Mouse (Mus musculus) heart, embryonic 14.5 days (tissue): ENCODE data around the gene Ipo5. TPM values are rescaled to one million over a fixed set of nuclear protein-coding genes. Genes with fewer than 3 reads are reported as not detected.

ENCODE experiments used
- ATAC-seq: fragments of 200-750 bp; cut with Nextera tagmentation; 2 replicates; pipeline ENCODE4 v1.8.0; 2017; ENCODE audit warnings: low read depth, moderate TSS enrichment; ENCODE audit not compliant: insufficient number of reproducible peaks, insufficient read depth, low FRiP score
- H3K27ac ChIP-seq, 2 experiments: fragments of 200-500 bp in 1 of 2; fragments of 300-500 bp in 1 of 2; sonication (generic) in 1 of 2; replicated peaks in 1 of 2; 2 replicates each; pipeline ENCODE4 v1.5.1; 2012 to 2014; ENCODE audit warnings: low read depth in 2 of 2, low read length in 2 of 2, control low read depth in 1 of 2, mild to moderate bottlenecking in 1 of 2, mixed read lengths in 1 of 2; ENCODE audit not compliant: control insufficient read depth in 1 of 2, insufficient read depth in 1 of 2
- H3K27me3 ChIP-seq: fragments of 300-500 bp; sonication (generic); 2 replicates; pipeline ENCODE4 v1.6.1; 2014; ENCODE audit warnings: mild to moderate bottlenecking, low read length, control low read depth; ENCODE audit not compliant: control insufficient read depth, insufficient read depth
- H3K36me3 ChIP-seq: fragments of 300-500 bp; sonication (generic); 2 replicates; pipeline ENCODE4 v1.6.1; 2014; ENCODE audit warnings: mild to moderate bottlenecking, control low read depth, low read length, mixed read lengths; ENCODE audit not compliant: control insufficient read depth, insufficient read depth
- H3K4me1 ChIP-seq, 2 experiments: fragments of 200-500 bp in 1 of 2; fragments of 300-500 bp in 1 of 2; sonication (generic) in 1 of 2; 2 replicates each; pipeline ENCODE4 v1.6.1; 2012 to 2014; ENCODE audit warnings: low read length in 2 of 2, control low read depth in 1 of 2, mixed read lengths in 1 of 2; ENCODE audit not compliant: control insufficient read depth in 2 of 2, insufficient read depth in 2 of 2
- H3K4me2 ChIP-seq: fragments of 300-500 bp; sonication (generic); 2 replicates; pipeline ENCODE4 v1.6.1; 2014; ENCODE audit warnings: mild to moderate bottlenecking, low read length
- H3K4me3 ChIP-seq, 2 experiments: fragments of 200-500 bp in 1 of 2; fragments of 300-500 bp in 1 of 2; sonication (generic) in 1 of 2; 2 replicates each; pipeline ENCODE4 v1.5.1; 2012 to 2014; ENCODE audit warnings: low read length in 2 of 2, mild to moderate bottlenecking in 2 of 2, control low read depth in 1 of 2, low read depth in 1 of 2, moderate library complexity in 1 of 2; ENCODE audit not compliant: control insufficient read depth in 1 of 2, insufficient read depth in 1 of 2
- H3K9ac ChIP-seq: fragments of 300-500 bp; sonication (generic); 2 replicates; pipeline ENCODE4 v1.6.1; 2014; ENCODE audit warnings: mild to moderate bottlenecking, low read length
- H3K9me3 ChIP-seq: fragments of 300-500 bp; sonication (generic); 2 replicates; pipeline ENCODE4 v1.6.1; 2016; ENCODE audit warnings: low read length, control low read depth; ENCODE audit not compliant: control insufficient read depth
- WGBS: fragments of 180-500 bp; shearing (Covaris S2); extraction: QIAGEN DNeasy Blood & Tissue Kit; methylation state at CpG from one replicate; pipeline ENCODE4 v1.1.7; 2014; 5-methylcytosine and 5-hydroxymethylcytosine counted together
- polyA plus RNA-seq: library from polyadenylated mRNA; unstranded; fragments of >200 nt; fragmentation: Nextera tagmentation; extraction: Ambion mirVana; gene quantifications from 2 replicates; pipeline ENCODE4 v1.2.1, GENCODE M21; 2014

Ipo5 gene
- polyA plus RNA-seq, 1 experiment from 2014 or later = 83.9 TPM

GRCm38 (mm10) chr14:120896613-120897012, 14.4 kb upstream of the Ipo5 start:
- H3K9ac ChIP-seq = no peak overlapping the region
- no peak overlapping the region for H3K27ac ChIP-seq
- no peaks in the 10 kb centered on the region for H3K36me3 ChIP-seq
- no peaks in the 10 kb centered on the region for H3K4me1 ChIP-seq
- no peak overlapping the region for H3K4me2 ChIP-seq
- no peaks in the 10 kb centered on the region for H3K27me3 ChIP-seq
- H3K4me3 ChIP-seq = no peak overlapping the region
- WGBS = 62% methylated on average over 11 of the region's 11 CpGs
- no peak for ATAC-seq
- no peaks in the 10 kb centered on the region for H3K9me3 ChIP-seq

DNA sequence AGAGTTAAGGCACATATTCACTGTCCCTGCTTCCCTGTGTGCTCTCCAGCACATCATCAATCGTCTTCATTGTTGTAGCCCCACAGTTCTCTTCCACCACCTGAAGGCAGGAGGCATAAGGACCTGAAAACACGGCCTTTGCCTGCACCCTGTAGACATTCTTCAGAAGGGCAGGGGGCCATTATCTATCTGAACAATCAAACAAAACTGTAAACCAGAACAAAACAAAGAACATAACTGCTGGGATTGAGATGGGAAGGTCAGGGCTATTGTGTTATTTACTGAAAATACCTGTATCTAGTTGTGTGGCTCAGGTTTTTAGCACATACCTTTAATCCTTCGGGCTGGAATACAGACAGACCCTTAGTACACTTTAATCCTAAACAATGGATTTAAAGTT, 12.1 kb upstream of the Ipo5 start:
- Histone ChIP-seq H3K9me3 (no peaks in the 10 kb centered on the region), H3K4me3 (no peak overlapping the region), H3K36me3 (no peaks in the 10 kb centered on the region), H3K9ac (no peak overlapping the region), H3K27ac (no peak overlapping the region), H3K27me3 (no peaks in the 10 kb centered on the region), H3K4me1 (no peaks in the 10 kb centered on the region), H3K4me2 (no peak overlapping the region)
- WGBS = 83% methylated on average over 3 of the region's 3 CpGs
- ATAC-seq = no peak

- Histone ChIP-seq H3K27ac (no peak overlapping the region), H3K27me3 (no peaks in the 10 kb centered on the region), H3K4me3 (no peak overlapping the region), H3K9ac (no peak overlapping the region), H3K9me3 (no peaks in the 10 kb centered on the region), H3K4me1 (peaks cover 2 to 12% of the 10 kb centered on the region in 2 experiments; a peak in 3 of 4 replicates), H3K36me3 (no peaks in the 10 kb centered on the region), H3K4me2 (no peak overlapping the region)
- 78% methylated on average over 3 of the region's 3 CpGs for WGBS
- ATAC-seq = no peak
Measured at GRCm38 (mm10) chr14:120909396-120909795, 1.6 kb upstream of the Ipo5 start.

- under 1% methylated on average over 17 of the region's 18 CpGs for WGBS
- peak overlapping the region; percentile 3 to 71; a peak in 2 of 4 replicates for H3K27ac ChIP-seq
- ATAC-seq = peak; percentile 61
Measured at GRCm38 (mm10) chr14:120910320-120910719, 704 bp upstream of the Ipo5 start.

DNA sequence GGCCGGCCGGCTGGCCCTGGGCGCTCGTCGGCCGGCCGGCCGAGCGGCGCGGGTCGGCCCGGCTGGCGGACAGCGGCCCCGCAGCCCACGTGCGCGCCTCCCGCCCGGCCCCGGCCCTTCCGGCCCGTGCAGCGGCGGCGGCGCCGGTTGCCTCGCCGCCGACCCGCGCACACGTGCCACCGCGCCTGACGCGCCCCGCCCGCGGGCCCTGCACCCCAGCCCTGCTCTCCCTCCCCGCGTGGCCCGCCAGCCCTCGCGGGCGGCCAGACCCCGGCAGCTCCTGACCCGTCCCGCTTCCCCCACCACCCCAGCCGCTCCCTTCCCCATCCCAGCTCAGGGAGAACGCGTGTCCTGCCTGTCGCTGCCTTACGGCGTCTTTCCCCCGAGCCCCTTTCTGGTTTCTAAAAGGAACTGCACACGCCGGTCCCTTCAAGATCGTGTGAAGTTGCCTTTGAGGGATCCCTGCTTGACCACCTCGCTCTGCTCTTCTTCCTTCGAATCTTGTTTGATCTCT, 421 bp downstream of the Ipo5 start:
- no peaks in the 10 kb centered on the region for H3K9me3 ChIP-seq
- no peaks in the 10 kb centered on the region for H3K27me3 ChIP-seq
- H3K9ac ChIP-seq = peak overlapping the region; percentile 94
- 0% methylated on average over 42 of the region's 63 CpGs for WGBS
- ATAC-seq = peak; percentile 44
- H3K4me3 ChIP-seq = peak overlapping the region; percentile 83 to 97
- H3K4me1 ChIP-seq = peaks cover 2 to 12% of the 10 kb centered on the region in 2 experiments; a peak in 3 of 4 replicates
- H3K36me3 ChIP-seq = no peaks in the 10 kb centered on the region
- H3K4me2 ChIP-seq = peak overlapping the region; percentile 93
- H3K27ac ChIP-seq = peak overlapping the region; percentile 92 to 94

More at GRCm38 (mm10) chr14:120910320-120910719, 704 bp upstream of the Ipo5 start:
- Histone ChIP-seq H3K9ac (peak overlapping the region; percentile 88), H3K27me3 (no peaks in the 10 kb centered on the region), H3K4me2 (peak overlapping the region; percentile 93), H3K9me3 (no peaks in the 10 kb centered on the region), H3K4me3 (peak overlapping the region; percentile 48 to 83), H3K36me3 (no peaks in the 10 kb centered on the region), H3K4me1 (peaks cover 2 to 12% of the 10 kb centered on the region in 2 experiments; a peak in 3 of 4 replicates)

DNA sequence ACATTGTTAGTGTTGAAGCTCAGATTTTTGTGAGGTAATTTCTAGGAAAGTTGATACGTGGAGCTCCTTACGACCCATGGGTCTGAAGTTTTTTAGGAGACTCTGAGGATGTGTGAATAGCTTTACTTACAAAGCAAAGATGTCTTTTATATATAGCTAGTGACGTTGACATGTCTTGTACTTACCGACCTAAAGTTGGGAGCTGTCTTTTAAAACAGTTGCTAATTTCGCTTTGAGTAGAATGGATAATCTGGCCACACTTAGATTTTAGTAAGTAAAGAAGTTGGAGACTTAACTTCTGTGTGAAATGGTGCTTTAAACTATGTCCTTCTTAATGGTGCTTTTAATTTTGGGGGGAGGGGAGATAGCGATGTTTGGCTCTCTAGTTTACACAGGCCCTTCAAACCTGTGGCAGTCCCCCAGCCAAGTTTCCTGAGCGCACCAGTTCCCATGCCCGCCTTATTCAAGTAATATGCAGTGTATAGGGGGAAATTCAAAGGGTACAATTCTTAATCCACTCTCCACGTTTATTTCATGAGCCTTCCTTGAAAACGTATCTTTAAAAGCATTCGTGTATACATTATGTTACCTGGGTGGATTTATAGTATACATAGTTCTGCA, 1.2 kb downstream of the Ipo5 start:
- H3K4me2 ChIP-seq = peak overlapping the region; percentile 93
- 0 out of 2 replicates have a peak, but pooled peaks cover 2% of the 10 kb centered on the region for H3K36me3 ChIP-seq
- H3K4me3 ChIP-seq = peak overlapping the region; percentile 16 to 83; a peak in 3 of 4 replicates
- peak overlapping the region; percentile 94 for H3K9ac ChIP-seq
- H3K27me3 ChIP-seq = no peaks in the 10 kb centered on the region
- no peaks in the 10 kb centered on the region for H3K9me3 ChIP-seq
- H3K27ac ChIP-seq = peak overlapping the region in 1 of 2 experiments; percentile 94; a peak in 2 of 4 replicates
- peaks cover 2 to 12% of the 10 kb centered on the region in 2 experiments; a peak in 3 of 4 replicates for H3K4me1 ChIP-seq
- 14% methylated on average over 11 of the region's 11 CpGs for WGBS
- ATAC-seq = no peak

DNA sequence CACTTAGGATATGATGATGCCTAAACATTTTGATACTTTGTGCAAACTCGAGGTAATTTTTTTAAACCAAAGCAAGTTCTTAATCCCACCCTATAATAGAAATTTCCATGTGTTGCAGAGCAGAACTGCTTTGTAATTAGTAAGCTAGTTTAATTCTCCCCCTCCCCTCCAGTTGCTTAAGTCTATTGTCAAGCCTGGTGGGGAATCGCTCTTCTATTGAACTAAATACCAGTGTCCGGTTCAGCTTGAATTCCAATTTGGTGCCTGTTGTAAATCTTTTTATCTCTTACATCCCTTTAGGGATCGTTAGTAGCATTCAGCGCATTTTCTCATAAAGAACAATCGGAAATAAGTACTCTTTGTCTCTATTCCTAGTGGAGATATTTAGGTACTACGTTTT, 1.9 kb downstream of the Ipo5 start:
- H3K27ac ChIP-seq = no peak overlapping the region
- peaks cover 8% of the 10 kb centered on the region for H3K36me3 ChIP-seq
- WGBS = 55% methylated on average over 7 of the region's 7 CpGs
- peaks cover 2 to 12% of the 10 kb centered on the region in 2 experiments; a peak in 3 of 4 replicates for H3K4me1 ChIP-seq
- no peaks in the 10 kb centered on the region for H3K9me3 ChIP-seq
- H3K27me3 ChIP-seq = no peaks in the 10 kb centered on the region
- peak overlapping the region in 1 of 2 experiments; percentile 83; a peak in 2 of 4 replicates for H3K4me3 ChIP-seq
- no peak for ATAC-seq
- H3K9ac ChIP-seq = peak overlapping the region; percentile 94; the same call in 1 of the 2 replicates
- H3K4me2 ChIP-seq = peak overlapping the region; percentile 93
